Mouse (Mus musculus): ENCODE results near the gene Ric8b. TPM values are rescaled to one million over a fixed set of nuclear protein-coding genes. Genes with fewer than 3 reads are reported as not detected.

The Ric8b gene
- total RNA-seq, 2 experiments from 2014 or later: 57.5 to 57.7 TPM

- TF ChIP-seq CTCF (IDR thresholded peaks at IDR 0.05): no peak
- intact Hi-C loops (cut with DNase I): no loop called here
- Histone ChIP-seq H3K27ac (no peak overlapping the region), H3K4me3 (no peak overlapping the region)
- no peak for DNase-seq (ENCODE audit: extremely low spot score in 1 of 2, low spot score in 2 of 2)
Observed at GRCm38 (mm10) chr10:84997571-84998224, 80.3 kb downstream of the Ric8b start.

- TF ChIP-seq CTCF (IDR thresholded peaks at IDR 0.05): no peak
- intact Hi-C loops (cut with DNase I): no loop called here
- Histone ChIP-seq H3K4me3 (no peak overlapping the region), H3K27ac (no peak overlapping the region)
- DNase-seq (ENCODE audit: extremely low spot score in 1 of 2, low spot score in 2 of 2): no peak
Observed at GRCm38 (mm10) chr10:84998225-84998579, 80.8 kb downstream of the Ric8b start.

- no peak for TF ChIP-seq CTCF (IDR thresholded peaks at IDR 0.05)
- no peak overlapping the region for H3K4me3 ChIP-seq
- no peak for DNase-seq (ENCODE audit: extremely low spot score in 1 of 2, low spot score in 2 of 2)
- intact Hi-C loops (cut with DNase I): no loop called here
- no peak overlapping the region for H3K27ac ChIP-seq
Observed at GRCm38 (mm10) chr10:85001920-85002319, 84.5 kb downstream of the Ric8b start.

GRCm38 (mm10) chr10:85003190-85004026, 86.0 kb downstream of the Ric8b start:
- intact Hi-C loops (cut with DNase I): no loop called here
- no peak overlapping the region for H3K4me3 ChIP-seq
- H3K27ac ChIP-seq: no peak overlapping the region
- no peak for DNase-seq (ENCODE audit: extremely low spot score in 1 of 2, low spot score in 2 of 2)
- no peak for TF ChIP-seq CTCF (IDR thresholded peaks at IDR 0.05)

- intact Hi-C loops (cut with DNase I): no loop called here
- TF ChIP-seq CTCF (IDR thresholded peaks at IDR 0.05): no peak
- Histone ChIP-seq H3K4me3 (no peak overlapping the region), H3K27ac (no peak overlapping the region)
- DNase-seq (ENCODE audit: extremely low spot score in 1 of 2, low spot score in 2 of 2): no peak
Observed at GRCm38 (mm10) chr10:85006573-85007310, 89.3 kb downstream of the Ric8b start.

- no peak overlapping the region for H3K27ac ChIP-seq
- no peak for DNase-seq (ENCODE audit: extremely low spot score in 1 of 2, low spot score in 2 of 2)
- H3K4me3 ChIP-seq: no peak overlapping the region
- intact Hi-C loops (cut with DNase I): no loop called here
- no peak for TF ChIP-seq CTCF (IDR thresholded peaks at IDR 0.05)
Observed at GRCm38 (mm10) chr10:85007861-85008840, 90.7 kb downstream of the Ric8b start.

GRCm38 (mm10) chr10:85011066-85011465, 93.7 kb downstream of the Ric8b start:
- no peak for DNase-seq (ENCODE audit: extremely low spot score in 1 of 2, low spot score in 2 of 2)
- no peak overlapping the region for H3K27ac ChIP-seq
- no peak overlapping the region for H3K4me3 ChIP-seq
- intact Hi-C loops (cut with DNase I): no loop called here
- TF ChIP-seq CTCF (IDR thresholded peaks at IDR 0.05): no peak

GRCm38 (mm10) chr10:85013464-85013863, 96.0 kb downstream of the Ric8b start:
- peak; percentile 76 for TF ChIP-seq CTCF (IDR thresholded peaks at IDR 0.05)
- intact Hi-C loops (cut with DNase I): loop anchor here (2.0 kb wide), 1 partner anchor 31 kb away; no protein-coding TSS in a partner anchor
- DNase-seq (ENCODE audit: extremely low spot score in 1 of 2, low spot score in 2 of 2): peak in 1 of 2 experiments; percentile 46
- Histone ChIP-seq H3K27ac (no peak overlapping the region), H3K4me3 (no peak overlapping the region)

GRCm38 (mm10) chr10:85013924-85014428, 96.6 kb downstream of the Ric8b start:
- intact Hi-C loops (cut with DNase I): loop anchor here (2.0 kb wide), 1 partner anchor 31 kb away; no protein-coding TSS in a partner anchor
- no peak for DNase-seq (ENCODE audit: extremely low spot score in 1 of 2, low spot score in 2 of 2)
- Histone ChIP-seq H3K4me3 (no peak overlapping the region), H3K27ac (no peak overlapping the region)
- no peak for TF ChIP-seq CTCF (IDR thresholded peaks at IDR 0.05)

GRCm38 (mm10) chr10:85014456-85014976, 97.1 kb downstream of the Ric8b start:
- DNase-seq (ENCODE audit: extremely low spot score in 1 of 2, low spot score in 2 of 2): no peak
- Histone ChIP-seq H3K4me3 (no peak overlapping the region), H3K27ac (no peak overlapping the region)
- intact Hi-C loops (cut with DNase I): no loop called here
- no peak for TF ChIP-seq CTCF (IDR thresholded peaks at IDR 0.05)
